ENCODE assay signal across 34 mouse cellular contexts in genomic region chr2:104688321-104688720, GRCm38 (mm10). TPM values are rescaled to one million over a fixed set of nuclear protein-coding genes. Genes with fewer than 3 reads are reported as not detected.
A peak's percentile ranks its signal among the peaks of the same experiment; 100 is the strongest.
DNase-seq lines count a peak whose midpoint lies in the region; ATAC-seq lines count a peak whose summit lies in the region.
"Had no signal": no experiment of that assay in that cellular context is flagged by ENCODE, and none has a peak within 500 bp of the region (broad histone marks: within the 10 kb centered on the region; RNA-seq: fewer than 3 reads in every experiment).

No protein-coding gene starts in this region.

- no peaks in the 10 kb centered on the region for H3K27me3 ChIP-seq in kidney, embryonic 16.5 days (ENCODE audit: insufficient read depth, low read length)
- no peaks in the 10 kb centered on the region for H3K27me3 ChIP-seq in liver, embryonic 16.5 days (ENCODE audit: control insufficient read depth, insufficient read depth, low read depth, low read length)
- H3K27me3 ChIP-seq: CH12.LX; embryonic facial prominence, embryonic 15.5 days; midbrain, embryonic 12.5 days; Patski; stomach, embryonic 15.5 days had no signal

- ATAC-seq in kidney, embryonic 16.5 days (ENCODE audit: low FRiP score, low TSS enrichment), result no peak
- ATAC-seq in liver, embryonic 16.5 days (ENCODE audit: low read depth), result peak; percentile 66
- ATAC-seq: forebrain, postnatal 0 days; hindbrain, embryonic 16.5 days; intestine, embryonic 16.5 days; Patski had no signal

- H3K4me1 ChIP-seq in kidney, embryonic 16.5 days (ENCODE audit: insufficient read depth, low read length), result no peaks in the 10 kb centered on the region
- H3K4me1 ChIP-seq in liver, embryonic 16.5 days (ENCODE audit: control insufficient read depth, low read depth, low read length), result peaks cover 4% of the 10 kb centered on the region; the same call in 1 of the 2 replicates
- H3K4me1 ChIP-seq: embryonic facial prominence, embryonic 15.5 days; stomach, embryonic 15.5 days had no signal

- no peak overlapping the region for H3K27ac ChIP-seq in kidney, embryonic 16.5 days (ENCODE audit: low read length)
- 0 out of 2 replicates have a peak overlapping the region, but pooled peaks have one; percentile 7 for H3K27ac ChIP-seq in liver, embryonic 16.5 days (ENCODE audit: low read length)
- H3K27ac ChIP-seq: embryonic facial prominence, embryonic 15.5 days; heart, adult 2 months; midbrain, embryonic 12.5 days; stomach, embryonic 15.5 days had no signal

- H3K4me3 ChIP-seq in kidney, embryonic 16.5 days (ENCODE audit: low read length), result no peak overlapping the region
- H3K4me3 ChIP-seq in liver, embryonic 16.5 days (ENCODE audit: low read depth, low read length), result no peak overlapping the region
- H3K4me3 ChIP-seq: embryonic facial prominence, embryonic 15.5 days; heart, adult 2 months; midbrain, embryonic 12.5 days; stomach, embryonic 15.5 days had no signal

- no peaks in the 10 kb centered on the region for H3K9me3 ChIP-seq in kidney, embryonic 16.5 days (ENCODE audit: low read length)
- H3K9me3 ChIP-seq in liver, embryonic 16.5 days (replicated peaks; ENCODE audit: control insufficient read depth, low read length), result no peaks in the 10 kb centered on the region
- H3K9me3 ChIP-seq: embryonic facial prominence, embryonic 15.5 days; G1E; midbrain, embryonic 12.5 days; stomach, embryonic 15.5 days had no signal

- no peak overlapping the region for H3K9ac ChIP-seq in kidney, embryonic 16.5 days (replicated peaks; ENCODE audit: low read length)
- no peak overlapping the region for H3K9ac ChIP-seq in liver, embryonic 16.5 days (ENCODE audit: low read depth, low read length)
- H3K9ac ChIP-seq: embryonic facial prominence, embryonic 15.5 days; forebrain, postnatal 0 days; midbrain, embryonic 12.5 days; stomach, embryonic 15.5 days had no signal

- 74% methylated on average over 3 of the region's 3 CpGs for WGBS in kidney, embryonic 16.5 days
- WGBS in liver, embryonic 16.5 days (ENCODE audit: insufficient replicate concordance), result 39% methylated on average over 3 of the region's 3 CpGs

- DNase-seq in kidney, adult 18-20 months, result peak; percentile 38
- DNase-seq in kidney, postnatal 14 days, result peak; percentile 24
- DNase-seq in kidney, postnatal 36 days, result peak; percentile 59 to 73
- DNase-seq in heart, adult 9 months (ENCODE audit: low spot score in 2 of 2), result no peak
- DNase-seq in adrenal gland, postnatal 14 days, result no peak
- DNase-seq: B cell, adult 2 months; forebrain, postnatal 0 days; gastrocnemius, postnatal 25 days; heart, adult 2 months; layer of hippocampus, postnatal 36 days; lung, adult 2 months; lung, postnatal 14 days; thymus, adult 2 months had no signal

- no peak overlapping the region for H3K4me2 ChIP-seq in kidney, embryonic 16.5 days (replicated peaks; ENCODE audit: low read depth, low read length)
- no peak overlapping the region for H3K4me2 ChIP-seq in liver, embryonic 16.5 days (ENCODE audit: low read depth, low read length)
- H3K4me2 ChIP-seq: embryonic facial prominence, embryonic 15.5 days; midbrain, embryonic 12.5 days; stomach, embryonic 15.5 days had no signal

- H3K36me3 ChIP-seq in kidney, embryonic 16.5 days (ENCODE audit: insufficient read depth, low read length), result peaks cover 7% of the 10 kb centered on the region; the same call in 1 of the 2 replicates
- no peaks in the 10 kb centered on the region for H3K36me3 ChIP-seq in liver, embryonic 16.5 days (ENCODE audit: control insufficient read depth, insufficient read depth)
- H3K36me3 ChIP-seq: G1E; stomach, embryonic 15.5 days had no signal

RNA-seq across cellular contexts. Expression of gene Tcp11l1, which starts 23.6 kb away (rescaled TPM):
- 31.4 and 36.8 TPM in 2 replicates for polyA plus RNA-seq in kidney, embryonic 16.5 days (2015; fragmentation: Nextera tagmentation; extraction: Ambion mirVana)
- 4.3 and 4.6 TPM in 2 replicates for polyA plus RNA-seq in liver, embryonic 16.5 days (2015; fragmentation: Nextera tagmentation; extraction: Ambion mirVana)
- 9.0 and 10.6 TPM in 2 replicates for total RNA-seq in adrenal gland, postnatal 14 days (2021)

RNA-seq across cellular contexts. Expression of gene Pin1rt1, which starts 27.9 kb away (rescaled TPM):
- 0.19 TPM in 1 of 2 replicates, not detected in the other for polyA plus RNA-seq in kidney, embryonic 16.5 days (2015; fragmentation: Nextera tagmentation; extraction: Ambion mirVana)
- not detected in 2 replicates for polyA plus RNA-seq in liver, embryonic 16.5 days (2015; fragmentation: Nextera tagmentation; extraction: Ambion mirVana)
- total RNA-seq in adrenal gland, postnatal 14 days (2021), result not detected in 2 replicates
- total RNA-seq: adrenal gland, adult 18-20 months; adrenal gland, postnatal 4 days; CH12.LX; common myeloid progenitor, adult 5-6 weeks; forebrain, postnatal 0 days; G1E; gastrocnemius, postnatal 25 days; heart, adult 2 months; hematopoietic stem cell, adult 5-6 weeks; layer of hippocampus, adult 8-10 months; layer of hippocampus, postnatal 36 days; left cerebral cortex, postnatal 10 days; megakaryocyte progenitor cell, adult 5-6 weeks; neutrophil, adult 5-6 weeks had no signal
- polyA plus RNA-seq: embryonic facial prominence, embryonic 15.5 days; forebrain, postnatal 0 days; G1E; heart, adult 2 months; heart, embryonic 16.5 days; intestine, embryonic 16.5 days; limb, embryonic 11.5 days; lung, adult 2 months; midbrain, embryonic 12.5 days; stomach, embryonic 15.5 days; thymus, adult 2 months; urinary bladder, adult 2 months had no signal

RNA-seq across cellular contexts. Expression of gene Depdc7, which starts 54.4 kb away (rescaled TPM):
- 24.2 and 26.1 TPM in 2 replicates for polyA plus RNA-seq in kidney, embryonic 16.5 days (2015; fragmentation: Nextera tagmentation; extraction: Ambion mirVana)
- 13.0 and 14.0 TPM in 2 replicates for polyA plus RNA-seq in liver, embryonic 16.5 days (2015; fragmentation: Nextera tagmentation; extraction: Ambion mirVana)
- 1.8 and 5.2 TPM in 2 replicates for total RNA-seq in adrenal gland, postnatal 14 days (2021)

Comparison
In these comparisons a context has a peak if more than half of its experiments do, and no peak if none do; other contexts are left out.
1. DNase-seq: peak in kidney, adult 18-20 months (single experiment), kidney, postnatal 14 days (single experiment) and kidney, postnatal 36 days (2 of 2); none in heart, adult 9 months (0 of 2) and adrenal gland, postnatal 14 days (single experiment).